Mouse (Mus musculus): ENCODE data around the gene Sirt4.
"Not testable (repeated sequence)": the region's sequence is repeated elsewhere in the genome, so short reads cannot be mapped to it uniquely, and the experiment has no call there.

Gene Sirt4

DNA sequence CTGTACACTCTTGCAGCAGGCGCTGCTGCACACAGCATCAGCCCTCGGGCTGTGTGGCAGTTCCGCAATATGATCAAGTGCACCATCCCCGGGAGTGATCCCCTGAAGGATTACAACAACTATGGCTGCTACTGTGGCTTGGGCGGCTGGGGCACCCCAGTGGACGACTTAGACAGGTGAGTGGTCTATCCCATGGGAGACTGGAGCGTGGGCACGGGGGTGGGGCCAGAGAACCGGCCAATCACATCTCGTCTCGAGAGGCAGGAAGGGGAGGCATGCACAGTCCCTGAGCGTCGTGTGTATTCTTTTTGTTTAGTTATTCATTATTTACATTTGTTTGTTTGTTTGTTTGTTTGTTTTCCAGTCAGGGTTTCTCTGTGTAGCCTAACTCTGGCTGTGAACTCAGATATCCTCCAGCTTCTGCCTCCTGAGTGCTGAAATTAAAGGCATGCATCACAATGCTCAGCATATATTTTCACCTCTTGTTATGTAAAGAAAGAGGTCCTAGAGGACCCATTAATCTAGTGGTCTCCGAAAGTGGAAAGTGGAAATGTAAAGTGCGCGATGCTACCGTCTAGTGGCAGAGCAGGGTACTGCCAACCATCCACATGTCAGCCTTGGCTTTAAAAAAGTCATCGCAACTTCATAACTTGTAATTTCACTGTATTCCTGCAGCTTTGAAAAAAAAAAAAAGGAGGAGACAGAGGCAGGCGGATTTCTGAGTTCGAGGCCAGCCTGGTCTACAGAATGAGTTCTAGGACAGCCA lies 13.6 kb downstream of the Sirt4 start:
- DNase-seq (ENCODE audit: low spot score), result peak; percentile 80

DNA sequence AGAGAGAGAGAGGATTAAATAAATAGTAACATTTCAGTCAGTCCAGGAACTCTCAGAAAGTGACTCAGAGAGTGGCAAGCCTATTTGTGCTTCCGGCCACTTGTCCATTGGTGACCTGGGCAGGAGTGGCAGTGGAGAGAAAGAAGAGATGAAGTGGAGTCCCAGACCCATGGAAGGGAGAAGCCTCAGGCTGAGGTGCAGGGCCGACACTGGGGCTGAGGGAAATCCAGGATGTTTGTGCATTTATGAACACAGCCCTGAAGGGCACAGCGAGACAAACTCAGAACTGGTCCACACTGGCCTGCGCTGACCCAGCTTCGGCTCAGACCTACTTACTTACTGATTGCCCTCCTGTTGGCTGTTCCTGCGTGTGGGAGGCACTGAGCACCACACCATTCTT lies 14.7 kb downstream of the Sirt4 start:
- DNase-seq (ENCODE audit: low spot score), result no peak

DNA sequence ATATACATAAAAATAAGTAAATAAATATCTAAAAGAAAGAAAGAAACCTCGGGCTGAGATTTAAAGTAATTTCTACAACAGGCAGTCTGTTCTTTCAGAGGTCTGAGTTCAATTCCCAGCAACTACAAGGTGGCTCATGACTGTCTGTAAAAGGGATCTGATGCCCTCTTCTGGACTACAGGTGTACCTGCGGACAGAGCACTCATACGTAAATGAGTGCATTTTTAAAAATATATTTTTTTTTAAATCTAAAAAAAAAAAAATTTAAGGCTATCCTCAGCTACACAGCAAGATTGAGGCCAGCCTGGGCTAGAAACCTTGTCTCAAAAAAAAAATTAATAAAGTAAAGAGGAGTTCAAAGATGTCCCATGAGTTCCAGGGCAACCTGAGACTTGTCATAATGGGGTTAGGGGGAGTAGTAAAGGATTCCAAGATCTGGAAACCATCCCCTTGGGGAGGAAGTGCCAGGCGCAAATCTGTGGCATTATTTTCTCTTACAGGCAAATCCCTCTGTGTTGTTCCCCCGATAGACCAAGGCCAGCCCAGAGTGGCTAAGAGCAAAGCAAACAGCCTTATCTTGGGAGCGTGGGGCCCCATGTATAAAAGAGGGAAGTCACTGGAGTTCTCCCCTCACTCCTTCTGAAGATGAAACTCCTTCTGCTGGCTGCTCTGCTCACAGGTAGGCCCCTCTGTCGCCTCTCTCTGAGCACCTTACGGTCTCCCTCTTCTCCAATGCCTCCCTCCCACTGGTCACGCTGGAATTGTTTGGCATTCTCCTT lies 18.7 kb downstream of the Sirt4 start, which contains the start of gene Pla2g1b:
Gene Pla2g1b (plus strand): TSS at position 621 of the 779 bp plus-strand sequence.
- no peak for DNase-seq (ENCODE audit: low spot score)

DNA sequence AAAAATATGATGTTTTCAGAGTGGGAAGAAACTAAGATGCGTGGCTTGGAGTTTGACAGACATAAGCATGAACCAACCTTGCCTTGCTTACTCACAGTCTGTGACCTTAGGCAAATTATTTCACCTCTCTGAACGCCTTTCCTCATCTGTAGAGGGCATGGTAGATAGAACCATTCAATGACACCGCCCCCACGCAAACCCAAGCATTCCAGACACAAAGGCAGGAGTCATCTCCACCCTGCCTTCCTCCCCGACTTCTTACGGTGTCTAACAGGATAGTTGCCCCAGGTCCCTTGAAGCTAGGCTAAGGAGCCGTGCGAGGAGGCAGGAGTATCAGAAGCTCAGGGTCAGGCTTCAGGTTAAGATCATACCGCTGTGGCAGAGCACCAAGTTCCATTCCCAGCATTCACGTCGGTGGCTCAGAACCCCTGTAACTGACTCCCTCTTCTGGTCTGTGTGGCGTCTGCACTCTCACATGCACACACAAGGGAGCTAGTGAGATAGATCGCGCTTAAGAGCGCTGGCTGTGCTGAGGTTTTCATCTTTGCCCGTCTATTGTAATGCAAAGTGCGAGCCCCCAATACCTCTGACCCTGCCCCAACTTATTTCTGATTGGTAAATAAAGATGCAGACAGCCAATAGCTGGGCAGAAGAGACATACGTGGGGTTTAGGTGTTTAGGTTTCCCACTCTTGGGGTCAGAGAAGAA lies 20.0 kb downstream of the Sirt4 start:
- DNase-seq (ENCODE audit: low spot score), result no peak

DNA sequence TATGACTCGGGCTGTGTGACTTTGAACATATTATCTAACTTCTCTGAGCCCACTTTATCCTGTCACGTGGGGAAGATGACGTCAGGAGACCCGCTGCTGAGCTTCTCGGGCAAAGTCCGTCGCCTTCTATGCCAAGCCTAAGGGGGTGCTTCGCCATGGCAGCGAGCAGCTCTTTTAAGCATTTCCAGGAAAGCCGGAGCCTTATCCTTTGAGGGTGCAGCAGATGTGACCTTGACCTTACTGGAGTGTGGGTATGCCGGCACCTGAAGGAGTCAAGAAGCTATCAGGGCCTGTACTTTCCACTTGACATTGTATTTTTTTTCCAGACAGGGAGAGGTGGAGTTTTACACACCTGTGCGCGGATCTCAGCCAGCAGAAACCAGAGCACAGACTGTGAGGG lies 25.6 kb downstream of the Sirt4 start:
- DNase-seq (ENCODE audit: low spot score), result no peak

DNA sequence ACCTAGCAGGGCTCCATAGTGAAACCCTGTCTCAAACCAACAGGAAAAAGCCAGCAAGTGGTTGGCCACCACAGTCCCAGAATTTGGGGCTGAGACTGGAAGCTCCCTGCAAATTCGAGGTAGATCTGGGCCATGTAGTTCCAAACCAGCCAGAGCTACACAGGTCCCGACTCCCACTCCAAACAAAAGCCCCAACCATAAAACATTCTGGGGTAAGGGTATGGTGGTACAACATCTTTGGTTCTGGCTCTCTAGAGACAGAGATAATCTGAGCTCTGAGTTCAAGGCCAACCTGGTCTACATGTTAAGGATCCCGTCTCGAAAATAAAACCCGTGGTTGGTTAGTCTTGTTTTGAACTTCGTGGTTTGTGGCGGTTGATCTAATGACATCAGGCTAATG lies 28.7 kb downstream of the Sirt4 start:
- no peak for DNase-seq (ENCODE audit: low spot score)

DNA sequence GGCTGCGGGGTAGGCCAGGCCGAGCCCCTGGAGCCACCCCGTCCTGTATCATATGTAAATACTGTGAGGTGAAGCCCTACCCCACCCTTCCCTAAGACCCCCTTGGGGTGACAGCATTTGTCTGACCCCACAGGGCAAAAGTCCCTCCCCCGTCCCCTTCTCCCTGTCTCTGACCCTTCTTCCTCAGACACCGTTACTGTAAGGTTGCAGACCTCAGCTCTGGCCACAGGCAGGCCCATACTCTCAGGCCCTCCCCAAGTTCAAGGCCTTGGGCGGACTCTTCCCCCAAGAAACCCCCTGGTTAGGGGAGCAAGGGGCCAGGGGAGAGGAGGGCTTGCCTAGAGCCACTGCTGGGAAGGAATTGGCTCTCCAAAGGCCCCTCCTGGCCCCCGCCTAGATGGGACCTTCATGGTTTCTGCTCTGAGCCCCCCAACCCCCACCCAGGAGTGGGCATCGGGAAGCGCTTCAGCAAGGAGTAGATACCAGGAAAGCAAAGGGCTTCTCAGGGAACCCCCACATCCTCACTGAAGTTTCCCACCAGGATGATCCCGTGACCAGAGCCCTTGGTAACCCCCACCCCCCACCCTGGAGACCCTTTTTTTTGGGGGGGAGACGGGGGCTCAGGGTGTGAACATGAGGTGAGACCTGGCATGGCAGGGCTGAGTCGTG lies 30.0 kb downstream of the Sirt4 start:
- DNase-seq (ENCODE audit: low spot score), result no peak

DNA sequence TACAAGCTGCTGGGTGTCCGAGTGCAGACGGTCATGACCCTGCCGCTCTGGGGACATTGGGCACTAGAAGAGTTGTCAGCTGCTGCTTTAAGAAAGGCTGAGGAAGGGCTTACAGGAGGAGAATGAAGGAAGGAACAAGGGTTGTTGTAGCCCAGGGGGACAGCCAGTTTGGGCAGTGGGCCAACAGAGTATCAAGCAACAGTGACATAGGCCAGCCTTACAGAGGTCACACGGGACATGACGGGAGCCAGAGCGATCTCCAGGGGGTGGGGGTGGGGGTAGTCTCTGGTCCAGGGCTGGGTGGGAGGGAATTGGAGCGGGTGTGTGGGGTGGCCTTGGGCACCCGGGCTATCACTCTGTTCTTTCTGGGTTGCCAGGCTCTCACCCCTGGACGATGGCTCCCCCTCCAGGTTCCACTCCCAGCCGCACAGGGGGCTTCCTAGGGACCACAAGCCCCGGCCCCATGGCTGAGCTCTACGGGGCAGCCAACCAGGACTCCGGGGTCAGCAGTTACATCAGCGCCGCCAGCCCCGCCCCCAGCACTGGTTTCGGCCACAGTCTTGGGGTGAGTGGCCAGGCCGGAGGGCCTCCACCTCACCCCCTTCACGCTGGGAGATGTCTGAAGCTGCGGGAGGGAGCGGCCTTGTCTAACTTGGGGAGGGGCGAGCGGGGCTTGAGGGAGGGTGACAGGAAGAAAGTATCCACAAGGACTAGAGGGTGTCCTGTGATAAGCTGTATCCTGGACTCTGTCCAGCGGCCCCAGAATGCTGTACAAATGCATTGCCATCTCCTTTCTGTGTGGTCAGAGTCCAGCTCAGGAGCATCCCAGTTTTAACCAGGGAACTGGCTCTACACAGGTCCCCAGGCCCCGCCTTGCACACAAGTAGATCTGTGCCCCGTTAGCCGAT lies 33.9 kb downstream of the Sirt4 start:
- peak; percentile 76 for DNase-seq (ENCODE audit: low spot score)

DNA sequence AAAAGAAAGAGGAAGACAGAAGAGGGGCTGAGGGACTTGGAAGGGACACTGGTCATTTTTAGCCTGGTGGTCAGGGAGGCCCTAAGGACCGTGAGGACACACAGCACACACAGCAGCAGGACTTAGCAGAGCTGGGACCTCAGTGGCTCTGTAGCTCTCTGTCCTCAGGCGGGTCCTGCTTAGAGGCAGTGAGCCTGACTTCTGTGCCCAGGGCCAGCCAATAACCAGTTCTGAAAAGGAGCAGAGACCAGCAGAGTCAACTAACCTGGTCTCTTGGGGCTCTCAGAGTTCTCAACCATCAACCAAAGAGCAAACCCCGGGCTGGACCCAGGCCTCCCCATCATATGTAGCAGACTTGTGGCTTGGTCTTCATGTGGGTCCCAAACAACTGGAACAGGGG lies 35.3 kb downstream of the Sirt4 start:
- no peak for DNase-seq (ENCODE audit: low spot score)

DNA sequence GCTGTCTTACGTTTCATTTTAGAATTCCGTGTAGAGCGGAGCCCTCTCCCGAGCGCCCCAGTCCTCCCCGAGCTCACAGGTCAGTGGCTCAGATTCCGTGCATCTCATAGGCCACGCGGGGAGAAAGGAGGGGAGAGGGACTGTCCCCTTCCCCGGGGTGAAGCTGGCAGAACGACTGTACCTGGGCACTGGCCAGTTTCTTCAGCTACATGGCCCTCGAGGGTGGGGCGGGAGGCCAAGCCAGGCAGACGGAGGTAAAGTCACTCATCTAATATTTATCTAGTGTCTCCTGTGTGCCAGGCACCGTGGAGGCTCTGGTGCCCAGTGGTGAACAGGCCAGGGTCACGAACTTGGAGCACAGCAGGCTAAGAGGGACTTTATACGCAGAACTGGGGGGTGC lies 37.4 kb downstream of the Sirt4 start:
- DNase-seq (ENCODE audit: low spot score), result no peak

DNA sequence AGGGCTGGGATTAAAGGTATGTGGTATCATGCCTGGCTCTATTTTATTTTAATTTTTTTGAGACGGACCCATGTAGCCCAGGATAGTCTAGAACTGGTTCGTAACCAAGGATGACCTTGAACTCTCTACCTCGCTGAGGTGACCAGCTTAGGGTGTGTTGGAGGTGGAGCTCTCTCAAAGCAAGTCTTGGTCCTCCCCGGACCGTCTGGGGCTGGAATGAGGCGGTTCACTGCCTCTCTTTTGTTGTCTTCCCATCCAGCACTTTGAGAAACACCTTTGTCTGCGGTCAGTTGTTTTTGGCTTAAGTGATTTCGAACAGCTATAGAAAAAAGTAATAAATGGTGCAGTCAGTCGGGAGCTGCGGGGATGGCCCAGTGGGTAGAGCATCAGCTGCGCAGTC lies 40.4 kb downstream of the Sirt4 start:
- no peak for DNase-seq (ENCODE audit: low spot score)

DNA sequence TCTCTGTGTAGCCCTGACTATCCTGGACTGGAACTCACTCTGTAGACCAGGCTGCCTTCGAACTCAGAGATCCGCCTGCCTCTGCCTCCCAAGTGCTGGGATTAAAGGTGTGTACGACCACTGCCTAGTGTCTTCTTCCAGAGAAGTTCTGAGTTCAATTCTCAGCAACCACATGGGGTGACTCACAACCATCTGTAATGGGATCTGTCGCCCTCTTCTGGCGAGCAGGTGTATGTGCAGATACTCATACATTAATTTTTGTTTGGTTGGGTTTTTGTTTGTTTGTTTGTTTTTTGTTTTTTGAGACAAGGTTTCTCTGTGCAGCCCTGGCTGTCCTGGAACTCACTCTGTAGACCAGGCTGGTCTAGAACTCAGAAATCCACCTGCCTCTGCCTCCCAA lies 41.9 kb downstream of the Sirt4 start:
- DNase-seq (ENCODE audit: low spot score), result not testable (repeated sequence)

DNA sequence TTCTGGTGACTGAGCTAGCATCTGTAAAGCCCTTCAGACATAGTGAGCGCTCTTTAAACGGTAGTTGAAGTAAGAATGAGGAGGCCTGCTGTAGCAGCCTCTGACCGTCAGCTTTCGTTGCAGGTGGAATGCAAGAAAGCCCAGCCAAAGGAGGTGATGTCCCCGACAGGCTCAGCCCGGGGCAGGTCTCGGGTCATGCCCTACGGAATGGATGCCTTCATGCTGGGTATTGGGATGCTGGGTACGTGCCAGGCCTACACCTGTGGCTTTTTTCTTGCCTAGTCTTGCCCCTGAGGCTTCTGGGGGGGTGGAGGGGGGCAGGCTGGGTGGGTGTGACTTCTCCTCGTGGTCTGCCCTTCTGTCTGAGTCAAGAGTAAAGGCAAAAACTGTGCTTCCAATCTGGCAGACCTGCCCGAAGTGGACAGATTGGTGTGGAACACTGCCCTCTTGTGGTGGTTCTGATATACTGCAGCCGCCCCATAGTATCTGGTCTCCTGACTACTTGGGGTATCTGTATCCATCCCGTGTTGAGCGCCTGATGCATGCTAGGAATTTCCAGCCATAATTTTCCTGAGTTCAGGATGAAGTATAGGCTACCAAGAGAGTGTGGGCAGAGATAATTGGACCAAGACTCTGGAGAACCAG lies 43.2 kb downstream of the Sirt4 start:
- peak; percentile 82 for DNase-seq (ENCODE audit: low spot score)

DNA sequence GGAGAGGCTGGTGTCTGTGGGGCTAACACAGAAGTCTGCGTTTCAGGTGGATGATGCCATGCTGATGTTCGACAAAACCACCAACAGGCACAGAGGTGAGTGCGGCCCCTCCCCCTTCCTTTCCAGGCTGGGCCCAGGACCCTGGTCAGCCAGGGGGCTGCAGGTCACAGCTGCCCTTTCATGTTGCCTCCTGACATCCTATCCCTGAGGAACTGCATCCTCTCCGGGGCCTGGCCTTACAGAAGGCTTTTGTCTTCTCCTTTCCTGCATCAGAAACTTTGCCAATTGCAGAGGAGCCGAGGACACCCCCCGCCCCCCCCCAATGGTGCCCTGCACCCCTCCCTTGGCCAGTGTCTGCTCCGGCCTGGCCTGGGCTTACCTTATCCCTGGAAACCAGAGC lies 45.9 kb downstream of the Sirt4 start:
- DNase-seq (ENCODE audit: low spot score), result no peak

DNA sequence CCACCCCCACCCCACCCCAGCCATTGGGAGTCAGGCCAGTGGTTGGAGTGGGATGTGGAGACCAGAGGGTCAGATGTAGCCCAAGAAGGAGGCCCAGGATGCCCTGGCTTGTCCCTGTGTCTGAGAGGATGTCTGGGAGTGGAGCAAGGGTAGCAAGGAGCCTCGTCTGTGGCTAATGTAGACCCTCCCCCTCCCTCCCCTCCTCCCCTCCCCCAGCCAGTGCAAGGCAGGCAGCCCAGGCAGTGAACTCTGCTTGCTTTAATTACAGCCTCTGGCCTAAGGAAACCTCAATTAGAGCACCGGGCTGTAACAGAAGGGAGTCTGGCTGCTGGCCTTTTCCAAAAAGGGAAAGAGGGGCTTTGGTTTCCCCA lies 46.6 kb downstream of the Sirt4 start:
- no peak for DNase-seq (ENCODE audit: low spot score)

DNA sequence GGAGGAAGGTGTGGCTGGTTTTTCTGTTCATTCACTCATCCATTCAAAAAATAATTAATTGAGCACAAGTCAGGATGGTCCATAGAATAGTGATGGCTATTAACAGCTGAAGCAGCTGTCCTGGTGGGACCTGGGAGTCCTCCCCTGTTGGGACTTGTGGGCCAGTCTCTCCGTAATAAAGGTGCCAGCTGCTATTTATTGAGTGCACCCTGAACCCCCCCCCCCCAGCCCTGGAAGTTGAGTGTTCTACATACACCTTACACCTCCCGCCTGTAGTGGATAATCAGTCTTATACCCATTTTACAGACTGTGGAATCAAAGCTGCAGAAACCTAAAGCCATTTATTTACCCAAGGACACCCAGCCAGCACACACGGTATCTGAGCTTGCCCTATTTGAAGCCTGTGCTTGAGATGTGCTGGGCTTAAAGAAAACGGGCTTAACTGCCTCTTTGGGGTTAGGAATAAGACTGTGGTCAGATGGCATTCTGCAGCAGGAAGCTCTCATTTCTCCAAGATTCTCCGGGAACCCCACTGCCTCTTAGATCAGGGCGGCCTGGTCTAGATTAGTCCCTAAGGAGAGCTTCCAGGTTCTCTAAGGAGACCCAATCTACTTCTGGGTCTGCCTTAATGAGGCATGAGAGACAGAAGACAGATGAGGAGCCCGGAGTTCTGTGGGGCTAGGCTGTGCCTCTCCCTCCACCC lies 47.1 kb downstream of the Sirt4 start:
- no peak for DNase-seq (ENCODE audit: low spot score)

DNA sequence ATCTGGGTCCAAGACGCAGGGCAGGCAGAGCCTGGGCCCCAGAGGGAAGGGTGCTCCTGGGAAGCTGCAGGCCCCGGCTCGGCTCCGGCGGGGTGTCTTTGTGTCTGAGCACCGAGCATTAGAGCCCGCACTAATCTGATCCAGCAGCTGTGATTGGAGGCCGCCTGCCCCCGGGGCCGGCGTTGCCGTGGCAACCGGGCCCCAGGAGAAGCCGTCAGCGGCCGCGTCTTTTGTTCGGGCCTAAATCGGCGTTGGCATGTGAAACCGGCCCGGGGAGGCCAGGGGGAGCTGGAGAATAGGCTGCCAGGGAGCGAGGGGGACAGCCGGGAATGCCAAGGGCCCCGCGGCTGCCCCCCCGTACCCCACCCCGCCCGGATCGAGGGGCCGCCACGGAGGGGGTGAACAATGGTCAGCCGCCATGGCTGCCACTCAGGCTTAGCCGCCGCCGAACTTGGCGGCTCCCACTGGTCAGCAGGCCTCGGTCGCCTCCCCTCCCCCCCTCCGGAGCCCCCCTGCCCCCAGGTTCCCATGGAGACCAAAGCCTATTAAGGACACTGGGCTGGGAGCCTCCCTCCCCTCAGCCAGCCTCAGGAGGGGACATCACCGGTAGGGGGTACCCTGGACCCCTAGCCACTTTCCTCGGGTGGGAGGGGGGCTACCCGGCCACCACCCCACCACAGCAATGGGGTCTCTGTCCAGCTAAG lies 48.0 kb downstream of the Sirt4 start:
- peak; percentile 68 for DNase-seq (ENCODE audit: low spot score)

DNA sequence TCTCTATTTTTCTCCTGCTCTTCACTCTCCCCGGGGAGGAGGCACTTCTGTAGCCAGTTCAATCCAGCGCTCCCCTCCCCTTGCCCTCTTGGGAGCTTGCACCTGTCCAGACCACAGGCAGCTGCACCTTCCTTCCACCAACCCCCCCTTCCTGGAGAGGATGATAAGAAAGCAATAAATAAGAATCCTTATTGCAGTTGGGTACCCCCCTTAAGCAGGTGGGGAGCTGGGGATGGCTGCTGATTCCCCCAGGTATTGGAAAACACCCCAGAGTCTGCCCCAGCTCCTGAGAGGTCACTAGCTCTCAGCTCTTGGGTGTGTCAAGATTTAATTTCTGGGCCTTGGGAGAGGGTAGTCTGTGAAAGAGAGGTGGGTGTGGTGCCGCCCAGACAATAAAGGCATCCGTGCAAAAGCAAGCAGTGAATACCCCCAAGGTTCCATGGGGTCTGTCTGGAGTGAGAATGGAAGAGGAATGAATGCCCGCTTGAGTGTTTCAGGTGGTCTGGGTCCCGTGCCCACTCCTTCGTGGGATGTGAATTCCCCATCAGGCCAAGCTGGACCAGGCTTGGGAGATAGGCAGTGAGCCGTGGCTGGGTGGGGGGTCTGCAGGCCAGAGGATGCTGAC lies 48.7 kb downstream of the Sirt4 start:
- DNase-seq (ENCODE audit: low spot score), result no peak
